Mouse (Mus musculus) thymus, postnatal 10 days (tissue): ENCODE measurements around the gene 2210017I01Rik.

Experiments used
- DNase-seq, 2 experiments: peaks; one replicate each; pipeline ENCODE4 v3.0.0; 2021; ENCODE audit warnings: low spot score in 2 of 2

The 2210017I01Rik gene

DNA sequence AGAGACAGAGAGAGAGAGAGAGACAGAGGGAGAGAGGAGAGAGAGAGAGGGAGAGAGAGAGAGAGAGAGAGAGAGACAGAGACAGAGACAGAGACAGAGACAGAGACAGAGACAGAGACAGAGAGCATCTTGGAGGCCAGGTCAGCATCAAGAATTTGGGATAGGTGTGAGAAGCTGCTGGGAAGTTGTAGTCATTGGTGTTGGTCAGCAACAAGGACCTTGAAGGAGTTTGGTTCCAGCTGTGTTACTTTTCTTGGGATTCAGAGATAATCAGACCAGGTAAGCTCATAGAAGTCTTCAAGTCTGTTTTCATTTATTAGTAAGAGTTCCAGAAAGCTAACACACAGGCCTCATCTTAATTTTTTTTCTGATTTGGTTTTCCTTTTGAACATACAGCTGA lies at the start of gene 2210017I01Rik:
TSS of gene 2210017I01Rik (minus strand) at position 101 of the 400 bp plus-strand sequence.
- no peak for DNase-seq

DNA sequence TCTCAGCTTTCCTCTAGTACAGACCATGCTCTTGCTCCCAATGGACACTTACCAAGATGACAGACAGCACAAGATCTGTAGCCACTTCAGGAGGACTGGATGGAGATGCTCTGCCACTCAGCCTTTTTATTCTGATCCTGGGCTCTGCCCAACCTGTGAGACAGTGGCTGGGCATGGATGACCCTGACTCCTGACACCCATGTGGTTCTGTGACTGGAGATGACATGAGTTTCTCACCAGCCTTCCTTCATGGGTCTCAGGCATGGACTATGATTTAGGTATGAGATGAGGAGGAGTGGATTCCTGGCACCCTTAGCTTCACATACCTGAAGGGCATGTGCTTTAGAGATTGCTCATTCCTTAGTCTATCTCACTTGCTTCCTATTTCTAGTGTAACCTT lies 49.5 kb upstream of the 2210017I01Rik start, which contains the start of gene Lce1b:
TSS of gene Lce1b (minus strand) at position 101 of the 400 bp plus-strand sequence.
- DNase-seq, result no peak

DNA sequence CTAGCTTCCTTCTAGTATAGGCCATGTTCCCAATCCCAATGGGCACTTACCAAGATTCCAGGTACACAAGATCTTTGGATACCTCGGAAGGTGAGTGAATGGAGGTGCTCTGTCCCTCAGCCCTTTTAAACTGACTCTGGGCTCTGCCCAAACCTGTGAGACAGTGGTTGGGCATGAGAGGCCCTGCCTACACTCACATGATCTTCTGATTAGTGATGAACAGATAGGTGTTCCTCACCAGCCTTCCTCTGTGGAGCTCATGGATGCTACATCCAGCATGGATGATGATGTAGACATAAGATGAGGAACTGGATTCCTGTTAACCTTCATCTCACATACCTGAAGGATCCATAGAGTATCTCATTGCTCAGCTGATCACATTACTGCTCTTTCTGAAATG lies 40.9 kb upstream of the 2210017I01Rik start, which contains the start of gene Lce1a1:
TSS of gene Lce1a1 (minus strand) at position 101 of the 400 bp plus-strand sequence.
- DNase-seq, result no peak

DNA sequence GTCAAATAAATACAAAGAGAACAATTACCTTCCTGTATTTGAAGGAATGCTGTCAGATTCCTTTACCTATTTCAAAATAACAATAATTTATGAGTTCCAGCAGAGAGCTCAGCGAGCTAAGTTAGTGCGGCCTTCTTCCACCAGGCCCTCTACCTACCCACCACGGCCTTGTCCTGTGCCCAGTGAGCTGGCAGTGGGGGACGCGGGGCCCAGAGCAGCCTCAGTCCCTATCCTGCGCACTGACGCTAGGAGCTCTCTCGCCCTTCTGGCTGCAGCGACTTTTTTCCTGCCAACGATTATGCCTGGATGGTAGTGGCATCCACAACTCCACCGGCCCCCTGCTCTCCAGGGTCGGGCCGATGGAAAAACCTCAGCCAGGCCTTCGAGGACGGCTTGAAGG lies 32.6 kb upstream of the 2210017I01Rik start:
- DNase-seq, result no peak

DNA sequence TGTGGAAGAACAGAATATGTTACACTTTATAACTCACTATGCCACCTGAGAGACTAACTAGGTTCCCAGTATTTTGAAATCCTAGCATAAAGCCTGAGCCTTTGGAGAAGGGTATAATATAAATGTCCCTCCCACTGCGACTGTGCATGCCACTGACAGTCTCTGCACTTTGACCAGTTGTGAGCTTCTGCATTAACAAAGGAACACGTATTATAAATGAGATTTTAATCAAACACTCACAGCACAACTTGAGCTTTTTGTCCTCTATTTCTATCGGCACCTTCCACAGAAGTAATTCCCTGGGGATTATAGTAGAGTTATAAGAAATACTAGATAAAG lies 31.3 kb upstream of the 2210017I01Rik start:
- no peak for DNase-seq

DNA sequence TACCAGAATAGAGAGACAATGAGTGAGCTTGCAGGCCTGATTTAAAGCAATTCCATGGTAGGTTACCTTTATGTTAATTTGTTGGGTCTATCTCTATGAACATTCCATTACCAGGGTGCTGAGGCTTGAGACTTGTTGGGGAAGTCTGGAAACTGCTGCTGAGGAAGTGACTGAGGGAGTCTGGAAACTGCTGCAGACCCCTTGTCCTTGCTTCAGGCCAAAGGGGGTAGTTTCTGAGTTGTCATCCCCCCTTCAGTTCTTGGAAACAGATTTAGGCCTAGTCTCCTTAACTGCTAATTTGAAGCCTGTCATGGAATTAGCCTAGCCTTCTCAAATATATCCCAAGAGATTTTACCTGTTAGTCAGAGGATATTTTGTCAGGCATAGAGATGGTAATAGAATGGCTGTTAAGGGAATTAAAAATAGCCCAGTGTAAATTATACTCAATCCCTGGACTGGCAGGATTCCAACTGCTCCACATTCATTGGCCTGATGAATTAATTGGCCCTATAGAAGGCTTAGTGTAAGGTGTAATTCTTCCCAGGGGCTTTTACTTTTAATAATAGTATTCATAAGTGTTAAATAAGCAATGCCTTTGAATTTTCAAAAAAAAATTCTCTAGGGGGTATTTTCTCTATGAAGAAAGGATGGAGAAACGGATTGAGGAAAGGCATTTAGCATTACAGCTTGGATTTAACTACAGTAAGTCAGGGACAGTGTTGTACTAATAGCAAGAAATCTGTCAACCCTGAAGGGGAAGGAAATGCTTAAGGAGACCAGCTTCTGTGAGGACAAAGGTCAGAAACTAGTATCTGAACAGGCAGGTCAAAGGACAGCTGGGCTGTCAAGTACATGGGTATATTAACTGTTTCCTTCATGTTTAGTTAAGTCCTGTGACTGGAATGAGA lies 30.7 kb upstream of the 2210017I01Rik start:
- DNase-seq, result no peak

DNA sequence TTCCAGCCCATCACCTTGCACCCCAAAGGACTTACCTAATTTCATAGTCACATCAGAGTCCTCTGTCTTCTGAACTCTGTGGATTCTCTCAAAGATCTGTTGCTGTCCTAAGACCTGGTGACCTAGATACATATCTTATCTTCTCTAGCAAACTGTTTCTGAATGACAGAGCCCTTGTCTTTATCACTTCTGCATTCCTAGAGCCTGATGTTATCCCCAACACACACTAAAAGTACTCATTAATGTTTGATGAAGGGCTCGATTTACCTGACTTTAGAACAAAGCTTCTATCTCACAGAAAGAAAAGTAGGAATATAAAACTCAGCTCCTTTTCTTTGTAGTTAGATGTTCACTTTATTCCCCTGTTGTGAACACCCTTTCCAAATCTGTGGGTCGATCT lies 14.3 kb upstream of the 2210017I01Rik start, which contains the start of gene Lce6a:
TSS of gene Lce6a (minus strand) at position 101 of the 400 bp plus-strand sequence.
- DNase-seq, result no peak

DNA sequence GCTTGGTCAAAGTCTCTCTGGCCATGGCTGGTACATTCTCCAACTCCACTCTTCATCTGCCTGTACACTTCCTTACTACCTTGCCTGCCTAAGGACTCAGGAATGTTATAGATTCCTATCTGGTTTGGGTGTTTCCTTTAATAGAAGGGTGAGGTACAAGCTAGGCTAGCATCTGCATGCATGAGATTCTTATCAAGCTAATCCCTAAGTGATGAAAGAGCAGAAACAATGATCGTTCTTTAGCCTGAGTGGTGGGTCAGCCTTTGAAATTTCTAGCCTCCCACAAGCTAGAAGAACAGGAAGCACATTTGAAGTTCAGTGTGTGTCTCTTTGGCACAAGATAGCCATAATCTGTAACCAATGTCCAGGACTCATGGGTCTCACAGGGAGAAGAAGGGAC lies 2.5 kb upstream of the 2210017I01Rik start:
- DNase-seq, result no peak

DNA sequence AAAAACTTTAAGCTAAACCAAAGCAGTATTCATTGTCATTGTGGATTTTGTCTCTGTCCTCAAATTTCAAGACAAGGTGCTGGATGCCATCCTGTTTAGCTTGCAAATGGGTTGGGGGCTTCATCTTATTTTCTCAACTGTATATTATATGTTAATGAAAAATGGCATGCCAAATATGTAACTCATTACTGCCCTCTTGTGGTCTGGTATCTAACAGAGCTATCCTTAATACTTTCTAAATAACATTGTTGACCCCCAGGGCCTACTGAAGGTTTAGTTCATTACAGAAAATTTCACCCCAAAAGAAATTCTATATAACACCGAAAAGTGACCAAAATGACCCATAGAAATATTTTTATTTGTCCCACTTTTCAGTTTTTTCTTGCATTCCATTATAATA lies 5.1 kb downstream of the 2210017I01Rik start:
- DNase-seq, result no peak

DNA sequence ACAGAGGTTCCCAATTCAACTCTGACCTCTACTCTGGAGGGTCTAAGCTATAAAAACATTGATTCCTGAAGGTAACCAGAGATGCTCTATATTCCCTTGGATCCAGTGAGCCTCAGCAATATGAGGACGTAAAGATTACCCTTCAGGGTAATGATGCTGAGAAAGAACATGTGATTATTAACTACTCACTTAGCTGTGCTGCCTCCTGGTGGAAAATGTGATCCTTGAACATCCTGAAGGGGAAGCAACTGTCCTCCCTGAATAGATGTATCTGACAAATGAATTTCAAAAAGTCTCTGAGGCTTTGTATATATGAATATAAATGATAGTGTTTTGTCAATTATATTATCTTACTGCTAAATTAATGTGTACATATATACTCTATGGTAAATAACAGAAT lies 6.8 kb downstream of the 2210017I01Rik start:
- DNase-seq, result no peak

DNA sequence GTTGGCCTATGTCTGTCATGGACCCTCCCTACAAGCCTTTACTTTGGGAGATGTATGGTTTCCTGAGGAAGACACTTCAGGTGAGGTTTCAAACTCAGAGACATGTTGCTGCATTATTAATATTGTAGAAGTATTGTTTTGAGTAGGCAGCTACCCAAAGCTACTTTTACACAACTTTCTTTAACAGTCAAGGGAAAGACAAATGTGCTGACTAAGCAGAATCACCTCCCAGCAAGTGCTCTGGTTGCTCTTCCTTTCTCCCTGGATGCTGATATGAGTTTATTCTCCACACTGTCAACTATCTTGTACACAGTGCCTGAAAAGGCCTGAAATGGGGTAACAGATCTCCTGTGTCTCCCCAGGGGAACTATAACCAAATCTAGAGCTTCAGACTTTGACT lies 7.3 kb downstream of the 2210017I01Rik start:
- DNase-seq, result no peak

DNA sequence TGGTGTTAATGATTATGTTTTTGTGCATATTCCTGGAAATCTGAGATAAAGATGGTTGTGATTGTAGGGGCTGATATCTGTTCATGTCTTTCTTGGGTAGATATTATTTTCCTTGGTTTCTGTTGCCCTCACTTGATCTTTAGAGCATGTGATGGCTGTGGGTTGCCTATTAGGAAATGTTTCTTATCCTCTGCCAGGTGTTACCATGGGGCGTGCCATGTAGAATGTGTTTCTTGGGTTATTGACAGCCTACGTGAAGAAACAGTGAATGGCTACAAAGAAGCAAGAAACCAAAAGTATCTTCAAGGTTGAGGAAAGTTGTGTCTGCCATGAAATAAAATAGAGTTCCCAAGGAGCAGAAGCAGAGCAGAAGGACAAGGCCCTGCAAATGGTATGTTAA lies 8.9 kb downstream of the 2210017I01Rik start:
- no peak for DNase-seq

DNA sequence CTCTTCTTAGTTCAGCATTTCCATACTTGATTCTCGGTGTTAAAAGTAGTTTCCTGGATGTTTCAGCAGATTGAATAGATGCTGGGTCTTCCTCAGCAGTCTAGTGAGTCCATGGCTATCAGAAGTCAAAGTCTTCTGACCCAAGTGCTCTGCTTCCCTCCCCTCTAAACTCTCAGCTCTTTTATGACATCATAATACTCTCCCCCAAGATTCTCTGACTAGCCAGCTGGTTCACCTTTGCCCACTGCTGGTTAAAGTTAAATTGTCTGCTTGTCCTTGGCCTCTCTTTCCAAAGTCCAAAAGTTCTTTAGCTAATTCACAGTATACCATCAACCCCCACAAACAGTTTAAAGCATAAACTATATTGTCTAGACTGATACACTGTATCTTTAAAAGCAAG lies 18.4 kb downstream of the 2210017I01Rik start, which contains the start of gene Smcp:
TSS of gene Smcp (minus strand) at position 140 of the 400 bp plus-strand sequence.
- DNase-seq, result no peak

DNA sequence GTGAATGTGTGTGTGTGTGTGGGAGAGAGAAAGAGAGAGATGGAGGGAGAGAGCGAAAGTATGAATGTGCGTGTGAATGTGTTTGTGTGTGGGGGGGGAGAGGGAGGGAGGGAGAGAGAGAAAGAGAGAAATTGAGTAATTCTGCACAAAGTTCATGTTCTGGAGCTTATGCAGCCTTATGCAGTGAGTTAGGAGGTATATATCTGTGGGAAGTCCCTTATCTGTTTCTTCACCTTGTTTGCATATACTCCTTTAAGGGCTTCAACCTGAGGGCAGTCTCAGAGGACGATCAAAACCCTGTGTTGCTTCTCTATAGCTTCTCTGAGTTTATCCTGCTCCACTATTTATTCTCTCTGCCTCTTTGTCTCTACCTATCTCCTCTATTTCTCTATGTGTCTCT lies 20.1 kb downstream of the 2210017I01Rik start:
- no peak for DNase-seq

DNA sequence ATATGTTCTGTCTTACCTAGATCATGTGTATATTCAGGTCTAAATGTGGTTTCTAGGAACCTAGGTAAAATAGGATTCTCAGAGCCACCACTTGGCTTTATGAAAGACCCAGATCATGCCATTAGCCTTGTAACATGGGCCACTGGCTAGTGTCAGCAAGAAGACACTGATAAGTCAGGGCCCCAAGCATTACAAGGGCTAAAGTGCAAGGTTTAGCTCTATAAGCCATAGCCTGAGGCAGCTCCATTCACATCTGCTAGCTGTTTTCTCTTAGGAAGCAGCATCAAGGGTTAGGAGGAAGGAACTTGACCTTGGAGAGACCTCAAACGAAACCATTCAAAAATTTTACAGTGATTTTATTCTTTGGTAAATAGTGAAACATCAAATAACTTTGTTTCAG lies 22.2 kb downstream of the 2210017I01Rik start:
- DNase-seq, result no peak

DNA sequence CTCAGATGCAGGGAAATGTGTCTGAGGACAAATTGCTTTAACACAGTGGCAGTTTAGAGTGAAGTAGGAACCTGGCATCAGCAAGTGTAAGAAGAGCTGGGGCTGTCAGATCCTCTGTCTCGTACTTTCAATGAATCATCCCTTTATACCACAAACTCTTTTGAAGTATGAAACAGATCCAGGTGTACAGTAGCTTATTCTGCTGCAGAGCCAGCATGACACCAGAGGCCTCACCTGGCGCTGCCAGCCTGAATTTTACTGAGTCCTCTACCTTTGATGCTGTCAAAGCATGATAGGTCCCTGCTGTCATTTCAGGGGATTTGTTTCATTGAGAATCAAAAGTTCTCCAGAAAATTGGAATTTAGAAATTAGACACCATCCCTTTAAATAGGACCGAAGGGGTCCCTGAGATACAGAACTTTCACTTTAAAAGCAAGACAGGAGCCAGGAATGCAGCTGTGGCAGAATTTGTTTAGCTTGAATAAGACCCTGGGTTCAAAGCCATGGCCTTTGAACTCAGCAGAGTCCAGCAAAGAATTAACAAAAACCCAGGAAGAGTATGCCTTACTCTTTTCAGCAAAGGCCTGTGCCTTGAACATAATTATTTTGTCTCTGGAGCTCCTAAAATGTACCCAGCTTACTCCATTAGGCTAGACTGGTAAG lies 24.0 kb downstream of the 2210017I01Rik start:
- no peak for DNase-seq

DNA sequence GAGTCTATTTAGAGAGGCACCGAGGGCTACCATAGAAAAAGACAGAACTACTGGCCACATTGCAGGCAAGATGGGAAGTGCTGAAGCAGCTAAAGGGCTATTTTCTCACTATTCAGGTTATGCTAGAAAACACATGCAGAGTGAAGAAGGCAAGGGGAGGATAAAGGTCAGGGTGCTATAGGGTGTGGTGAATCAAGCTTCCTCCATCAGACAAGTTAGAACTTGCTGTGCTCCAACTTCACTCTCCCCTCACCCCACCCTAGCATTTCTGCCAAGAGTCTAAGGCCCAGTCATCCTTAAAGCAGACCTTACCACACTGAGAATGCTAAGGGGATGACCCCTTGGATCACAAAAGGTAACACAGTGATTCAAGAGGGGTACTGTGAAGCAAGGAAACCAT lies 27.8 kb downstream of the 2210017I01Rik start:
- no peak for DNase-seq

DNA sequence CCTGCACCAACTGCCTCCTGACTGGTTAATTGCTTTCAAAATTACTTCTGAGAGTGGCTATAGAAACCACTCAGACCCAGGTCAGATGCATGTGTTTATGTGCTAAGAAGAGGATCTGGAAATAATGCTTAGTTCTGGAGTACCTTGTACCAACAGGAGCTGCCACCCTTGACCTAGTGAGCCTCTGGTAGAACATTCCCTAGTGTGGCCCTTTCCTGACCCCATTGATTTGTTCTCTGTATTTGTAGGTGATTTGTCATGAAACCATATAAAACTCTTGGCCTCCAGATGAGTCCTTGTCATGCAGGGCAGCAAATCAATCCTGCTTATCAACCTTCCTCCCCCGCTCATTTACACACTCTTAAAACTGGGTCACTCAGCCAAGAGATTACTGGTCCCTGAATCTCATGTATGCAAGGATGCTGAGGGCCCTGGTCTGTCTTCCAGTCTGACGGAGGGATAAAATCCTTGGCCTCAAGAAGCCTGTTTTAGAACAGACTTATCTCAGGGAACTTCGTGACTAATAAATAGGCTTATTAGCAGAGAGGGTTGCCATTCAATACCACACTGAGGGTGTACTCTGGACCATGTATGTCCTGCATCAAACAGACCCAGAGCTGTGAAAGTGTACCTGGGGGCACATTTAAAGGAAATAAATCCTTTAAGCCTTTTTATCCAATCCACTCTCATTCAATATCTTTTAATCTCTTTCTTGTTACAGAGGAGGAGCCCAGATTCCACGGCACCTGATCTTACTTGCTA lies 28.5 kb downstream of the 2210017I01Rik start:
- no peak for DNase-seq

DNA sequence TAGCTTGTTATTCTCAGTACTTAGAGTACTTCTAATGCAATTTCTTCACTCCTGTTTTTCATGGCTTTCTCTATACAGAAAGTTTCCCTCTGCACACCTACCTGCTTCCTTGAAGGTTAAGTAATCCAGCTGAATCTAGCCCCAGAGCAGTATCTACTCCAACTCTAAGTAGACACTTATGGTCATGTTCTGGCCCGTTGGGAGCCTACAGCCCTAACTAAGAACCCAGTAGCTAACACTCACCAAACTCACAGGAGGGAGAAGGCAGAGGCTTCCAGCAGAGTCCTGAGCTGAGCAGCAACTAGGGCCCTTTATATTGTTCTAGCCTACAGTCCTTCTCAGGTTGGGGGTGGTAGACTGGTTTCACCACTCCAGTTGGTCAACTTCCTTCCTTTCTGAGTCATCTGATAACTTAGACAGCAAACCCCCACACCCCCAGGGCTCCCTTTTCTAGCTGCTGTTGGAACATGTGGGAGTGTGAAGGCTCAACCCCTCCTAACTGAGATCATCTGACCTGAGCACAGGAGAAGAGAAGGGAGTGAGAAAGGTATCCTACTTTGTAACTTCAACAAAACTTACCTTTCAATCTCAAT lies 33.7 kb downstream of the 2210017I01Rik start, which contains the start of gene Ivl:
TSS of gene Ivl (minus strand) at position 287 of the 593 bp plus-strand sequence.
- no peak for DNase-seq

DNA sequence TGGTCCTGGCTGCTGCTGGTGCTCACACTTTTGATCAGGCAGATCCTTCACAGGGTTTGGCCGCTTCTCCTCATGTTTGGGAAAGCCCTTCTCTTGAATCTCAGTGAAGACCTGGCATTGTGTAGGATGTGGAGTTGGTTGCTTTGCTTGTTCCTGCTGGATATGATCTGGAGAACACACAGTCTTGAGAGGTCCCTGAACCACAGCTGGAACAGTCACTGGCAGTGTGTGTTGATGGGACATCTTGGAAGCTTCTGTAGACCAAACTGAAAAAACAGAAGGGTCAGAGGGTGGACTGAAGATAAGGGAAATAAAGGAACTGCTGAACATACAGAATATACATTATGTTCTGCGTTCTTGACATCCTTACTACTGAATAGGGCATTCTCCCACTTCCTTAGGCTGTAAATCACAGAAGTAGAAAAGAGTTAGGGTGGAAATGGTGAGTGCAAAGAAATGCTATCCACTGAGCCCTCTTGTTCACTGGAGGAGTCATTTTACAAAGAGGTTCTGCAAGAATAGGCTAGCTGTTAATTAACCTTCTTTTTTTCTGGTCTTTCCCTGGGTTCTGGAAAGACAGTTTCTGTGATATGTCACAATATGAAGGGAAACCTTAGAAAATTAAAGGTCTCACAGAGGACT lies 34.7 kb downstream of the 2210017I01Rik start:
- DNase-seq, result no peak

DNA sequence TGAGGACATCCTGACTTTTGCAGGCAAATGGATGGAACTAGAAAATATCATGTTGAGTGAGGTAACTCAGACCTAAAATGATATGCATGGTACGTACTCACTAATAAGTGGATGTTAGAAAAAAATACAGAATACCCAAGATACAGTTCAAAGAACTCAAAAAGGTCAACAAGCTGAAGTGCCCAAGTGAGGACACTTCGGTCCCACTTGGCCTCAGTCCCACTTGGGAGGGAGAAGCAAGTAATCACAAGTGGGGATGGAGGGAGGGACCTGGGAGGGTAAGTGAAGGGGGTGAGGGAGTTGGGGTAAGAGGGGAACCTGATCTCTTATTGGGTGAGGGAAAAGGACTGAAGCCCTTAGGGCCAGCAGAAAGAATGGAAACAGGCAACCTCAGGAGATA lies 38.5 kb downstream of the 2210017I01Rik start:
- no peak for DNase-seq
